ENCODE assay signal across 19 mouse cellular contexts in genomic region chr19:48630671-48631327, GRCm38 (mm10).
A peak's percentile ranks its signal among the peaks of the same experiment; 100 is the strongest.
DNase-seq lines count a peak whose midpoint lies in the region; ATAC-seq and TF ChIP-seq lines count a peak whose summit lies in the region.
"Had no signal": no experiment of that assay in that cellular context is flagged by ENCODE, and none has a peak within 500 bp of the region (broad histone marks: within the 10 kb centered on the region; RNA-seq: fewer than 3 reads in every experiment).

No protein-coding gene starts in this region.

- no peak overlapping the region for H3K27ac ChIP-seq in hindbrain, embryonic 11.5 days (ENCODE audit: low read depth, low read length)
- no peak overlapping the region for H3K27ac ChIP-seq in hindbrain, embryonic 14.5 days
- no peak overlapping the region for H3K27ac ChIP-seq in ES-E14 (ENCODE audit: insufficient read depth, low read depth, low read length, poor library complexity, severe bottlenecking)
- H3K27ac ChIP-seq in midbrain, embryonic 13.5 days: no peak overlapping the region
- H3K27ac ChIP-seq: embryonic facial prominence, embryonic 15.5 days; forebrain, embryonic 10.5 days; heart, embryonic 10.5 days; limb, embryonic 13.5 days; liver, embryonic 15.5 days had no signal

- H3K9ac ChIP-seq in hindbrain, embryonic 11.5 days (ENCODE audit: low read depth, low read length): no peak overlapping the region
- no peak overlapping the region for H3K9ac ChIP-seq in hindbrain, embryonic 14.5 days
- H3K9ac ChIP-seq in ES-E14 (ENCODE audit: insufficient read depth, low read depth, low read length, poor library complexity, severe bottlenecking): no peak overlapping the region
- H3K9ac ChIP-seq in midbrain, embryonic 13.5 days (replicated peaks): no peak overlapping the region
- H3K9ac ChIP-seq: embryonic facial prominence, embryonic 15.5 days; limb, embryonic 13.5 days; liver, embryonic 15.5 days had no signal

- no peaks in the 10 kb centered on the region for H3K36me3 ChIP-seq in hindbrain, embryonic 11.5 days (ENCODE audit: control insufficient read depth, insufficient read depth, low read length)
- no peaks in the 10 kb centered on the region for H3K36me3 ChIP-seq in hindbrain, embryonic 14.5 days (replicated peaks; ENCODE audit: control insufficient read depth, insufficient read depth)
- H3K36me3 ChIP-seq in ES-E14 (ENCODE audit: control insufficient read depth, insufficient read depth, low read length, poor library complexity, severe bottlenecking): no peaks in the 10 kb centered on the region
- no peaks in the 10 kb centered on the region for H3K36me3 ChIP-seq in midbrain, embryonic 13.5 days
- H3K36me3 ChIP-seq: embryonic facial prominence, embryonic 15.5 days; forebrain, embryonic 10.5 days; heart, embryonic 10.5 days; limb, embryonic 13.5 days; liver, embryonic 15.5 days had no signal

- WGBS in hindbrain, embryonic 11.5 days: 47% methylated on average over 6 of the region's 6 CpGs
- 28% methylated on average over 6 of the region's 6 CpGs for WGBS in hindbrain, embryonic 14.5 days
- WGBS in midbrain, embryonic 13.5 days: 37% methylated on average over 6 of the region's 6 CpGs

- H3K4me1 ChIP-seq in hindbrain, embryonic 11.5 days (replicated peaks; ENCODE audit: control insufficient read depth, insufficient read depth, low read length): no peaks in the 10 kb centered on the region
- no peaks in the 10 kb centered on the region for H3K4me1 ChIP-seq in hindbrain, embryonic 14.5 days (replicated peaks; ENCODE audit: control insufficient read depth, insufficient read depth, low read length)
- H3K4me1 ChIP-seq in ES-E14 (ENCODE audit: control insufficient read depth in 2 of 2, insufficient read depth in 2 of 2, low read length in 2 of 2, poor library complexity in 1 of 2): no peaks in the 10 kb centered on the region
- peaks cover 13% of the 10 kb centered on the region for H3K4me1 ChIP-seq in midbrain, embryonic 13.5 days (replicated peaks)
- H3K4me1 ChIP-seq: embryonic facial prominence, embryonic 15.5 days; limb, embryonic 13.5 days; liver, embryonic 15.5 days; megakaryocyte, embryonic 14.5 days had no signal

- no peak overlapping the region for H3K4me3 ChIP-seq in hindbrain, embryonic 11.5 days (ENCODE audit: low read depth, low read length)
- H3K4me3 ChIP-seq in hindbrain, embryonic 14.5 days (replicated peaks; ENCODE audit: low read length): no peak overlapping the region
- H3K4me3 ChIP-seq in ES-E14 (ENCODE audit: insufficient read depth in 1 of 2, low read depth in 1 of 2, low read length in 2 of 2, poor library complexity in 1 of 2, severe bottlenecking in 1 of 2): no peak overlapping the region
- H3K4me3 ChIP-seq in midbrain, embryonic 13.5 days (replicated peaks): no peak overlapping the region
- H3K4me3 ChIP-seq: embryonic facial prominence, embryonic 15.5 days; forebrain, embryonic 10.5 days; heart, embryonic 10.5 days; limb, embryonic 13.5 days; liver, embryonic 15.5 days; megakaryocyte, embryonic 14.5 days had no signal

- H3K4me2 ChIP-seq in hindbrain, embryonic 11.5 days (replicated peaks; ENCODE audit: low read depth, low read length): no peak overlapping the region
- H3K4me2 ChIP-seq in hindbrain, embryonic 14.5 days (replicated peaks): no peak overlapping the region
- H3K4me2 ChIP-seq in midbrain, embryonic 13.5 days (replicated peaks): no peak overlapping the region
- H3K4me2 ChIP-seq: embryonic facial prominence, embryonic 15.5 days; limb, embryonic 13.5 days; liver, embryonic 15.5 days had no signal

- H3K9me3 ChIP-seq in hindbrain, embryonic 11.5 days (ENCODE audit: control insufficient read depth, low read length): no peaks in the 10 kb centered on the region
- H3K9me3 ChIP-seq in hindbrain, embryonic 14.5 days (ENCODE audit: control insufficient read depth, low read length): no peaks in the 10 kb centered on the region
- no peaks in the 10 kb centered on the region for H3K9me3 ChIP-seq in ES-E14 (ENCODE audit: control insufficient read depth, insufficient read depth, low read depth, low read length)
- no peaks in the 10 kb centered on the region for H3K9me3 ChIP-seq in midbrain, embryonic 13.5 days
- H3K9me3 ChIP-seq: embryonic facial prominence, embryonic 15.5 days; forebrain, embryonic 10.5 days; heart, embryonic 10.5 days; limb, embryonic 13.5 days; liver, embryonic 15.5 days had no signal

- DNase-seq in hindbrain, embryonic 11.5 days (ENCODE audit: low spot score): peak; percentile 58
- DNase-seq in hindbrain, embryonic 14.5 days (ENCODE audit: low spot score): no peak
- peak; percentile 17 for DNase-seq in ES-E14 (ENCODE audit: low read depth, low spot score)
- peak; percentile 42 for DNase-seq in embryo, embryonic 11 days
- no peak for DNase-seq in yolk sac, embryonic 10.5 days (ENCODE audit: low spot score)
- no peak for DNase-seq in lung, postnatal 14 days
- DNase-seq in lung, adult 18-20 months: no peak
- DNase-seq: adrenal gland, postnatal 36 days; cerebellum, postnatal 10 days; heart, postnatal 10 days; lung, postnatal 10 days had no signal

- in situ Hi-C loops in ES-E14 (cut with MboI; ENCODE audit: low sequenced_read_pairs in 2 of 2, unreplicated experiment in 2 of 2): no loop called here

- H3K27me3 ChIP-seq in hindbrain, embryonic 11.5 days (ENCODE audit: control insufficient read depth, insufficient read depth, low read length): no peaks in the 10 kb centered on the region
- no peaks in the 10 kb centered on the region for H3K27me3 ChIP-seq in hindbrain, embryonic 14.5 days (ENCODE audit: control insufficient read depth, insufficient read depth, low read length)
- H3K27me3 ChIP-seq in midbrain, embryonic 13.5 days: no peaks in the 10 kb centered on the region
- H3K27me3 ChIP-seq: embryonic facial prominence, embryonic 15.5 days; limb, embryonic 13.5 days; liver, embryonic 15.5 days; megakaryocyte, embryonic 14.5 days; Patski had no signal

- peak; percentile 71 for ATAC-seq in hindbrain, embryonic 11.5 days (ENCODE audit: low FRiP score)
- no peak for ATAC-seq in hindbrain, embryonic 14.5 days (ENCODE audit: low FRiP score)
- peak; percentile 72 for ATAC-seq in midbrain, embryonic 13.5 days
- ATAC-seq: Patski had no signal

TF ChIP-seq in ES-E14, 5 proteins besides CTCF, POLR2A, EP300 and RAD21:
- TF ChIP-seq MAFK (IDR thresholded peaks at IDR 0.05; ENCODE audit: insufficient read depth, low read depth, low read length) (no peak), ZNF384 (IDR thresholded peaks at IDR 0.05; ENCODE audit: low read depth, low read length) (no peak), HCFC1 (IDR thresholded peaks at IDR 0.05; ENCODE audit: borderline replicate concordance, insufficient read depth, low read length) (no peak), ZC3H11A (IDR thresholded peaks at IDR 0.05; ENCODE audit: borderline replicate concordance, low read depth, low read length) (no peak), CHD2 (IDR thresholded peaks at IDR 0.05; ENCODE audit: low read depth, low read length) (no peak)

Comparison
In these comparisons a context has a peak if more than half of its experiments do, and no peak if none do; other contexts are left out.
1. DNase-seq: peak in hindbrain, embryonic 11.5 days (single experiment), ES-E14 (single experiment) and embryo, embryonic 11 days (single experiment); none in hindbrain, embryonic 14.5 days (single experiment), yolk sac, embryonic 10.5 days (single experiment), lung, postnatal 14 days (single experiment) and lung, adult 18-20 months (0 of 2).